Mouse (Mus musculus) kidney, adult 2 months (tissue): ENCODE data around the gene Gm21964.

Experiments used
- CTCF ChIP-seq: fragments of 200-500 bp; conservative IDR thresholded peaks from 2 replicates; pipeline ENCODE4 v1.5.1; 2011; ENCODE audit warnings: low read depth, mild to moderate bottlenecking, control low read depth, low read length, moderate library complexity, mixed read lengths; ENCODE audit not compliant: insufficient read depth, insufficient read length
- POLR2A ChIP-seq: fragments of 200-500 bp; IDR thresholded peaks from one replicate; pipeline ENCODE4 v1.6.1; 2011; ENCODE audit warnings: low read depth, low read length, control low read depth

DNA sequence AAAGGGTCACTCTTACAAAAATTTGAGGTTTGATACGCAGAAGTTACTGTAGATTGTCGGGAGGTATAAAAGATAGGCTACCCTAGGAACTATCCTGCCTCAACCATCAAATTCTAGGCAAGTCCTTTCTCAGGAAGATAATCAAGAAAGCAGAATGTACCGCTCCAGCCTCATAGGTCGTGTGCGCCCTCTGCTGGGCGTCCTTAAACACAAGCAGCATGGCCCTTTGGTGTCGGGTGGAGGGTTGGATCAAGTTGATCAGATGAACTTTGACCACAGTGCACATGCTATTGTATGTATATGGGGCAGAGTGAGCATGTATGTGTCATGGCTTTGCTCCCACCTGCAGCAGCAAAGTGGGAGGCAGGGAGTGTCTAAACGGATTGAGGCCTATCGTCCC lies 29.4 kb upstream of the Gm21964 start:
- TF ChIP-seq CTCF (peak; percentile 97), POLR2A (no peak)
